Mouse (Mus musculus) left cerebral cortex, adult 9 months (tissue): ENCODE measurements around the gene Nup62cl.

ENCODE experiments used
- DNase-seq, 2 experiments: peaks; one replicate each; pipeline ENCODE4 v3.0.0; 2022; ENCODE audit warnings: low spot score in 2 of 2

Gene Nup62cl

DNA sequence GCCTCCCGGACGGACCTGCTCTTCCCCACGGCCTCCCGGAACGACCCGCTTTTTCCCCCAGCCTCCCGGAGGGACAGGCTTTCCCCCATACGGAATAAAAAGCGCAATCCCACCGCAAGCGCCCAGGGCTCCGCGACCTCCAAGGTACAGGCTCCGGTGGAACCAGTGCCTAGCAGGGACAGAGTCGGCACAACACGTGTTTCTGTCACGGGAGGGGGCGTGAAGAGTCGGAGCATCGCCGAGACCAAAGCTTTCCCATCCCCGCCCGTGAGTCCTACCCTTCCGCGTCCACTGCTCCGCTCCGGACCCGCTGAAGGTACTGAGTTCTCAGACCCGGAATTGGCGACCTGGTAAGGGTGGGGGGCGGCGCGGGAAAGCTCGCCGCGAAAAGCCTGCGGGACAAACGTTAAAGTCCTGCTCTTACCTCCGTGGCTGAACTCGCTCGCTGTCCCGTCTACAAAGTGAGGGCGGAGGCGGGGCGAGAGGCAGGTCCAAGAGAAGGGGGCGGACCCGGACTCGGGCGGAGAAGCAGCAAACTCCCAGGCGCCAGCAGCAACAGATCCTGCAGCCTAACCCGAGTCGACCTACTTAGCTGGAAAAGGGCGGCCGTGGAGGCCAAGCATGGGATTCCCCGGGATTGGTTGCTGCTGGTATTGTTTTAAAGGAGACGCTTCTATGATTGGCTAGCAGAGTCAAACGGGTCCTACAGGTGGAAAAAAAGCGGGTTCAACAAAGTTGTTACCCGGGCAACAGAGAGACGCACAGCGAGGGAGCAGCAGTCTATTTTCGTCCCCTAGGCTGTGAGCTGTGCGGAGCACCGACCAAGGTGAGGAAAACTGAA lies at the start of gene Nup62cl, which contains the start of gene Pih1h3b:
Gene Nup62cl, minus strand, starts transcription at position 578 of the 841 bp plus-strand sequence.
Gene Pih1h3b, plus strand, starts transcription at position 745 of the 841 bp plus-strand sequence.
- peak in 1 of 2 experiments; percentile 2 for DNase-seq

DNA sequence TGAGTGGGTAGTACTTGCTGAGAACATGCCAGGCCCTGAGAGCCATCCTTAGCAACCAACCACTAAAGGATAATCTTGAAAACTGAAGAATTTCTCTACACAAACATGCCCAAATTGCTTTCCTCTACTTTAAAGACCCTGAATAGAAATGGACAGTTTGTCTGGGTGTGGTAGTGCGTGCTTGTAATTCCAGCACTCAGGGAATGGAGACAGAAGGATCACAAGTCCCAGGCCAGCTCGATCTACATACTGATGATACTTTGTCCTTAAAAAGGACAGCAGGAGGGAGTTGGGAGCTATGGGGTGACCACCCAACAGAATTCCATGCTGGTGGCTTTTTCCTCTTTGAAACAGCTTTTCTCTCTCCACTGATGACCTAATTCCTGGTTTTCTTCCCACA lies 31.6 kb upstream of the Nup62cl start:
- no peak for DNase-seq

DNA sequence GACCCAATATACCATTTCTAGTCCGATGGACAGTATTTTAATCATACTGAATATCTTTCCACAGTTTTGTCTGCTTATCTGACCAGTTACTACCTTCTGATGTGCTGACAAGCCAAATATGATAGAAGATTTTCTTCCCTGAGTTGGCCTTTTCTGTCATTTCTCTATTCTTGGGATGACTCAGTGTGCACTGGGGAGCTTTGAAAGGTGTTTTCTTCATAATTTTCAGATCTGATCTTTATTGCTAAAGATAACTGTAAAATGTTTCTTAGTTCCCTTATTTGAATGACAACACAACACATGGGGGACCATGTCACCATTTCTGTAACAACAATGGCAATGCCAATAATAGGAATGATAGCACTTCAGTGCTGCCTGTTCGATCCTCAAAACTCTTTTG lies 20.0 kb upstream of the Nup62cl start:
- DNase-seq, result no peak

DNA sequence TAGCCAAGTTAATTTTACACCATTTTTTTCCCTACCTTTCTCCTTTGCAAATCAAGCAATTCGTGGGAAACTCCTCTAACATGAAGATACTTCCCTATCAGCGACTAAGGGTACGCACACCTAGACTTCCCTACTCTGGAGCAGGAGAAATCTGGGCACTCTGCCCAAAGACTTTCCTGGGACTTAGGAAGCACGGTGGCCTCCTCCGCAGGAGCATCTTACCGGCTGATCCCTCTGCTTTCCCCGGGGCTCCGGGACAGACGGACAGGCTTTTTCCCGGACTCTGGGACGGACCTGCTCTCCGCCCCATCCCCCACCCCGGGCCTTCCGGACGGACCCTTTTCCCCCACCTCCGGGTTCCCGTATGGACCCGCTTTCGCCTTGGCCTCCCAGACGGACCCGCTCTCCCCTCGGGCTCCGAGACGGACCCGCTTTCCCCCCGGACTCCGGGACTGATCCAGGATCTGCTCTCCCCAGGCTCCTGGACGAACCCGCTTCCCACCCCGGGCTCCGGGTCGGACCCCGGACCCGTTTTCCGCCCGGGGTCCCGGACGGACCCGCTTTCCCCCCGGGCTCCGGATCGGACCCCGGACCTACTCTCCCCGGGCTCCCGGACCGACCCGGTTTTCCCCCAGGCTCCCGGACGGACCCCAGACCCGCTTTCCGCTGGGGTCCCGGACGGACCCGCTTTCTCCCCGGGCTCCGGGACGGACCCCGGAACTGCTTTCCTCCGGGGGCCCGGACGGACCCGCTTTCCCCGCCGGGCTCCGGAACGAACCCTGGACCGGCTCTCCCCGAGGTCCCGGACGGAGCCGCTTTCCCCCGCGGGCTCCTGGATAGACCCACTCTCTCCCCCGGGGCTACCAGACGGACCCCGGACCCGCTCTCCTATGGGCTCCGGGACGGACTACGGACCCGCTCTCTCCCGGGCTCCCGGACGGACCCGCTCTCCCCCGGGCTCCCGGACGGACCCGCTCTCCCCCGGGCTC lies 1.3 kb downstream of the Nup62cl start:
- no peak for DNase-seq

DNA sequence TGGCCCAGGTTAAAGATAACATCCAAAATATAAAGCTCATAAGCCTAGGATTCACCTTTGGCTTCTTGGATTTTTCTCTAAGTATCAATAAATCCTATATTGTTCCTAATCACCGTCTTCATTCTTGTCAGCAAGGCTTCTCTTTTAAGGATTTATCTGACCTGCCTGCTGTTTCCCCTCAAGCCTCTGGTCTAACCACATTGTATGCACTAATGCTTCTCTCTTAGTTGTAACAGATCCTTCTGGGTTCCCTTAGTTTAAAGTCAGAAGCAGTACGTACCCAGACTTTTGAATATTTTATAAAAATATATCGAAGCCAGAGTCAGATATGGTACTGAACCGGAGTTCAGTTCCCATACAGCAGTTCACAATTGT lies 63.8 kb downstream of the Nup62cl start:
- no peak for DNase-seq

DNA sequence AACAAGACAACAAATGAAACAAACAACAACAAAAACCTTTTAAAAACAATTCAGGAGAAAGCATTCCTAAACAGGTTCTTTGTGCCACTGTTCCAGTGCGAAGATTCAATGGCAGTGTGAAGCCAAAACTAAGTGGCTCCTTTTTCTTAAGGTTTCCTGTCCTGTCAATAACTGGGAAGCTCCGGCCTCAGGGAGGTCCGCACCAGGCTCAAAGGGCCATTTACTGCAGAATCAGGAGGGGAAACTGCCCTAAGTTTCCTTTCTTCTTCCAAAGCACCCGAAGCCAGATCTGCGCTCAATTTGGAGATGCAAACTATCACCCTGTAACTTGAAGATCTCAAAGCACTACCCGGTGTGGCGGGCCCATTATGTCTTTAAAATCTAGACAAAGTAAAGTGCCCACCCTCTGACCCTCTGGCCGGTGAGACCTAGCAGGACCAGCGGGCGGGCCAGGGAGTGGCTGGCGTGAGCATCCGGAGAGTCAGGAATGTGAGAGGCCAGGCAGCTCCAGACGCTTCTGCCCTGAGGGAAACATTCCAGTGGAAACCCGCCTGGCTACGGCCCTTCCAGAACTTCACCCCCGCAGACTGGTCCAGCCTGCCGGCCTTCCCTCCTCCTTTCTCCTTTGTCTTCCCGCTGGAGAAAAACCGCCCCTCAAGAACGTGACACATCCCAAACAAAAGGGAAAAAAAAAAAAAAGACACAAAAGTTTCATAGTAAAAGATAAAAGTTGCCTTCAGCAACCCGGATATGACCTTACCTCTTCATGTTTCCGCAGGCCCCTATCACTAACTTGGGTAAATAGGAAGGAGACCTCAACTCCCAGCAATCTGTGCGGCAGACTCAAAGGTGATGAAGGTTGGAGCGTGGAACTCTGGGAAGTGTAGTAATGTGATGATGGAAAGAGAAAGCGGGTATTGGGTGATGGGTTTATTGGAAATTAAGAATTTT lies 64.5 kb downstream of the Nup62cl start, which contains the start of gene Rbm41:
Gene Rbm41, minus strand, starts transcription at position 856 of the 951 bp plus-strand sequence.
- DNase-seq, result peak; percentile 30 to 55

DNA sequence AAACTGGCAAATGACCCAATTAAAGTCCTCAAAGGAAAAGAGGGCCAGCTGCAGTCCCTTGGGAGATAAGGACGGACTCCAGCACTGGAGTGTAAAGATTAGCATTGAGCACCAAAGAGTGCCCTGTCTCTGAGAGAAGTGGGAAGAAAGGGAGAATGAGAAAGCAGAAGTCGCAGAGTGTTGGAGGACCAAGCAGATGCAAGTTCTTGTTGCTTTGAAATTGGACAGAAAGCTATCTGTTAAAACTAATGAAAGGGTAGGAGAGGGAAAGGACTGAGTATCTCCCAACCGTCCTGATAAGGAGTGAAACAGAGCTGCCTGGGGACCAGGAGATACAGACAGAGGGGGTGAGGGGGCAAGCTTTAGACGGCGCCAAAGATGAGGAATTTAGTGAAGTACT lies 80.4 kb downstream of the Nup62cl start:
- DNase-seq, result no peak
